Mouse (Mus musculus): ENCODE measurements at regions not wholly inside any gene's neighbourhood (a gene's known extent, or its start where the extent isn't known, plus 50 kb on each side); places are given as distances from the start of the nearest gene placed in this dataset.

- no peak overlapping the region for H3K9ac ChIP-seq
- no peak overlapping the region for H3K4me2 ChIP-seq
- ATAC-seq (ENCODE audit: low read depth), result no peak
- WGBS, result 75% methylated on average over 3 of the region's 3 CpGs
- H3K4me3 ChIP-seq, result no peak overlapping the region
- H3K36me3 ChIP-seq, result no peaks in the 10 kb centered on the region
- no peaks in the 10 kb centered on the region for H3K4me1 ChIP-seq (replicated peaks)
- H3K27me3 ChIP-seq, result no peaks in the 10 kb centered on the region
- H3K27ac ChIP-seq (replicated peaks), result no peak overlapping the region
- H3K9me3 ChIP-seq, result no peaks in the 10 kb centered on the region
These were observed 737.3 kb upstream of the Cdh12 start for GRCm38 (mm10) chr15:19711764-19712163.

Data from neural tube, embryonic 13.5 days (tissue).